Mouse (Mus musculus) embryonic facial prominence, embryonic 12.5 days (tissue): Measurements from ENCODE around the gene Aebp1. TPM values are rescaled to one million over a fixed set of nuclear protein-coding genes. Genes with fewer than 3 reads are reported as not detected.
A peak's percentile ranks its signal among the peaks of the same experiment; 100 is the strongest.

Source experiments
- ATAC-seq: fragments of 200-750 bp; cut with Nextera tagmentation; 2 replicates; pipeline ENCODE4 v1.8.0; 2017; ENCODE audit not compliant: insufficient number of reproducible peaks, insufficient read depth, low FRiP score, low TSS enrichment
- H3K27ac ChIP-seq: fragments of 300-500 bp; sonication (generic); 2 replicates; pipeline ENCODE4 v1.5.1; 2016; ENCODE audit warnings: mild to moderate bottlenecking
- H3K27me3 ChIP-seq: fragments of 300-500 bp; sonication (generic); 2 replicates; pipeline ENCODE4 v1.6.1; 2016; ENCODE audit warnings: mild to moderate bottlenecking, moderate library complexity
- H3K36me3 ChIP-seq: fragments of 300-500 bp; sonication (generic); 2 replicates; pipeline ENCODE4 v1.6.1; 2016; ENCODE audit warnings: mild to moderate bottlenecking
- H3K4me1 ChIP-seq: fragments of 300-500 bp; sonication (generic); 2 replicates; pipeline ENCODE4 v1.6.1; 2016
- H3K4me2 ChIP-seq: fragments of 300-500 bp; sonication (generic); replicated peaks from 2 replicates; pipeline ENCODE4 v1.6.1; 2016; ENCODE audit warnings: mild to moderate bottlenecking, moderate library complexity
- H3K4me3 ChIP-seq: fragments of 300-500 bp; sonication (generic); 2 replicates; pipeline ENCODE4 v1.5.1; 2016; ENCODE audit warnings: mild to moderate bottlenecking
- H3K9ac ChIP-seq: fragments of 300-500 bp; sonication (generic); 2 replicates; pipeline ENCODE4 v1.6.1; 2016; ENCODE audit warnings: mild to moderate bottlenecking, moderate library complexity
- H3K9me3 ChIP-seq: fragments of 300-500 bp; sonication (generic); 2 replicates; pipeline ENCODE4 v1.6.1; 2016; ENCODE audit warnings: mild to moderate bottlenecking, moderate library complexity
- WGBS: fragments of 180-500 bp; shearing (Covaris S2); methylation state at CpG from one replicate; pipeline ENCODE4 v1.1.7; 2016; 5-methylcytosine and 5-hydroxymethylcytosine counted together
- polyA plus RNA-seq: library from polyadenylated mRNA; unstranded; fragments of >200 nt; fragmentation: Nextera tagmentation; extraction: Ambion mirVana; gene quantifications from 2 replicates; pipeline ENCODE4 v1.2.1, GENCODE M21; 2016

Aebp1 gene
- polyA plus RNA-seq, 1 experiment from 2014 or later: 29.1 TPM

GRCm38 (mm10) chr11:5856479-5857130 is 5.1 kb upstream of the Aebp1 start:
- ATAC-seq: no peak
- Histone ChIP-seq H3K4me3 (no peak overlapping the region), H3K9ac (no peak overlapping the region), H3K27me3 (peaks cover 14% of the 10 kb centered on the region), H3K27ac (no peak overlapping the region; the same call in 1 of the 2 replicates), H3K4me2 (no peak overlapping the region), H3K36me3 (no peaks in the 10 kb centered on the region), H3K9me3 (no peaks in the 10 kb centered on the region), H3K4me1 (peaks cover 19% of the 10 kb centered on the region; the same call in 1 of the 2 replicates)
- WGBS: 81% methylated on average over 8 of the region's 8 CpGs

- Histone ChIP-seq H3K4me1 (peaks cover 30% of the 10 kb centered on the region), H3K36me3 (no peaks in the 10 kb centered on the region), H3K27me3 (peaks cover 22% of the 10 kb centered on the region), H3K4me2 (no peak overlapping the region), H3K9me3 (no peaks in the 10 kb centered on the region), H3K4me3 (no peak overlapping the region), H3K27ac (no peak overlapping the region), H3K9ac (no peak overlapping the region)
- WGBS: 88% methylated on average over 1 of the region's 1 CpGs
- ATAC-seq: no peak
These were observed 3.0 kb upstream of the Aebp1 start for GRCm38 (mm10) chr11:5858723-5859122.

DNA sequence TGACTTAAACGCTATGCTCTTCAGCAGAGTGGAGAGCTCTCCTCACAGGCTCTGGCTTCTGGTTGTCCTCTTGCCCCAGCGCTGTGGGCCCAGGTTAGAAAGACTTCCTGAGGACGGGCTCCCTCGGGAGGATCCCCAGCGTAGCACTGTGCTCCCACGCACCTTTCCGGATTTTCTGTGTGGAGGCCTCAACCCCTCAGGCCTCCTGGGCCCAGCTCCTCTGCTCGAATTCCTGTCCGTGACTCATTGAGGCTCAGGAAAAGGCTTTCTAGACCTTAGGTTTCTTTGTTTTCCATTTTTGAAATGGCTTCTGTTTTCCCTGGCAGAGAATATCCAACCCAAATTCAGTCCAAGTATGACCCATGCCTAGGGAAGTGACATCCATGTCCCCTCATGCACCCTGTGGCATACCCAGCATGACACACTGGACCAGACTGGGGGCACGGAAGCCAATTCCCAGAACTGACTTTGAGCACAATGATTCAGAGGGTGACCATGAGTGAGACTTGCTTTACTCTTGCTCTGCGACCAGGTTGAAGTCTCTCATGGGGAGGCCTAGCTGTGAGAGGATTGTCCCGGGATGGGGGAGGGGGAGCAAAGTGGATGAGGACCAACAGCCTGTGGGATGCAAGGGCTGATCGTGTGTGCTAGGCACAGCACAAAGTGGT is 1.7 kb upstream of the Aebp1 start:
- Histone ChIP-seq H3K9me3 (no peaks in the 10 kb centered on the region), H3K4me3 (no peak overlapping the region), H3K4me2 (no peak overlapping the region), H3K4me1 (peaks cover 30% of the 10 kb centered on the region), H3K27me3 (peaks cover 22% of the 10 kb centered on the region), H3K27ac (no peak overlapping the region), H3K9ac (no peak overlapping the region), H3K36me3 (no peaks in the 10 kb centered on the region)
- ATAC-seq: no peak
- WGBS: 81% methylated on average over 13 of the region's 13 CpGs

- no peak overlapping the region for H3K27ac ChIP-seq
- no peak overlapping the region for H3K4me2 ChIP-seq
- no peak overlapping the region for H3K4me3 ChIP-seq
- 62% methylated on average over 6 of the region's 6 CpGs for WGBS
- no peak for ATAC-seq
- peaks cover 22% of the 10 kb centered on the region for H3K27me3 ChIP-seq
- H3K4me1 ChIP-seq: peaks cover 27% of the 10 kb centered on the region
- no peak overlapping the region for H3K9ac ChIP-seq
- H3K9me3 ChIP-seq: no peaks in the 10 kb centered on the region
- H3K36me3 ChIP-seq: 0 out of 2 replicates have a peak, but pooled peaks cover 6% of the 10 kb centered on the region
These were observed 1.1 kb upstream of the Aebp1 start for GRCm38 (mm10) chr11:5860639-5861038.

DNA sequence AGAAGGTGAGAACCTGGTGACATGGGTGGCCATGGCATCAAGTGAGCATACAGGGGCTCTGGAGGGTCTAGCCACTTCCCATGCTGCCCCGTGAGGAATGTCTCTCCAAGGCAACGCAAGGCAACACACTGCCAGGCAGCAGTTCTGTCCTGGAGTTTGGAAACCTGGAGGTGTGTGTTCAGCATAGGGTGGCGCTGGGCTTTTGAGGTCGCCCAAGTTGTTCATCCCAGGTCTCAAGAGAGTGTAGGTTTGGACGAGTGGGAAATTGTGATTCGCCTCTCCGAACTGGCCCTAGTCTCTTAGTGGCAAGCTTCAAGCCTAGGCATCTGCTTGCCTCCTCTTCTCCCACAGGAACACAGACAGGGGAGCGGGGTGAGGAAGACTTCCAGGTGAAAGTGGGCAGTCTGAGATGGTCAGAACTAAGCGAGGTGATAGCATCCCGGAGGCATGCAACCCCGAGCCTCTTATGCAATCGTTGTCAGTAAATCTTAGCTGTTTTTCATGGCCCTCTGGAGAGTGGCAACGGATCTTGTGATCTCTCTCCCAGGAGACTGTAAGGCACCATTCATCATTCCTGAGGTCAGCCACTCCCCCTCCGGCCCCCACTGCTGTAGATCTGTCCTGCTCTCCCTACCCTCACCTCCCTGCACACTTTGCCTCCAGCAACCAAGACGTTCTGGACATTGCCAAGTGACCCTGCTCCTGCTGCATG is 803 bp downstream of the Aebp1 start:
- H3K27ac ChIP-seq: no peak overlapping the region
- H3K36me3 ChIP-seq: 0 out of 2 replicates have a peak, but pooled peaks cover 6% of the 10 kb centered on the region
- H3K9me3 ChIP-seq: no peaks in the 10 kb centered on the region
- peak overlapping the region; percentile 46 for H3K4me3 ChIP-seq
- ATAC-seq: no peak
- peaks cover 22% of the 10 kb centered on the region for H3K27me3 ChIP-seq
- H3K9ac ChIP-seq: peak overlapping the region; percentile 58; the same call in 1 of the 2 replicates
- H3K4me2 ChIP-seq: peak overlapping the region; percentile 76
- H3K4me1 ChIP-seq: peaks cover 21% of the 10 kb centered on the region
- 21% methylated on average over 15 of the region's 15 CpGs for WGBS

DNA sequence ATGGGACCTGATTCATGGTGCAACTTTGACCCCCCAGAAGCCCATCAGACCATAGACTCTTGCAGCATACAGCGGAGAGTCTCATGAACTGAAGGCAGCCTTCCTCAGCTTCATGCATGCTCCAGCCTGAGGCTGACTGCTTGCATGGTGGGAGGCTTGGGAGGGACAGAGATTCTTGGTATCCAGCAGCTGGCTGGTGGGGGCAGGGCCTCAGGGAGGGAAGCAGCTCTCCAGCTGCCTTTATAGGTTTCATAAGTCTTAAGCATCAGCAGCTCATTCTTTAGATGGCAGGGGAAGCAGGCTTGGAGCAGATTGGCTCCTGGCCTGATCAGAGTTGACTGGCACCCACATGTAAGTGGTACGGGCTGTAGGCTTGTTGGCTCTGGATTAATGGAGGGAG is 5.4 kb downstream of the Aebp1 start:
- peaks cover 1% of the 10 kb centered on the region for H3K27me3 ChIP-seq
- H3K4me1 ChIP-seq: peaks cover 10% of the 10 kb centered on the region
- no peak overlapping the region for H3K4me2 ChIP-seq
- H3K27ac ChIP-seq: no peak overlapping the region
- H3K9me3 ChIP-seq: no peaks in the 10 kb centered on the region
- no peak for ATAC-seq
- no peak overlapping the region for H3K4me3 ChIP-seq
- no peak overlapping the region for H3K9ac ChIP-seq
- WGBS: 89% methylated on average over 2 of the region's 2 CpGs
- H3K36me3 ChIP-seq: peaks cover 37% of the 10 kb centered on the region

- Histone ChIP-seq H3K27ac (no peak overlapping the region), H3K4me1 (0 out of 2 replicates have a peak, but pooled peaks cover 1% of the 10 kb centered on the region), H3K4me3 (no peak overlapping the region), H3K36me3 (peaks cover 48% of the 10 kb centered on the region), H3K9ac (no peak overlapping the region), H3K9me3 (no peaks in the 10 kb centered on the region), H3K4me2 (no peak overlapping the region), H3K27me3 (no peaks in the 10 kb centered on the region)
- 93% methylated on average over 12 of the region's 12 CpGs for WGBS
- no peak for ATAC-seq
These were observed 6.6 kb downstream of the Aebp1 start for GRCm38 (mm10) chr11:5868324-5868723.

DNA sequence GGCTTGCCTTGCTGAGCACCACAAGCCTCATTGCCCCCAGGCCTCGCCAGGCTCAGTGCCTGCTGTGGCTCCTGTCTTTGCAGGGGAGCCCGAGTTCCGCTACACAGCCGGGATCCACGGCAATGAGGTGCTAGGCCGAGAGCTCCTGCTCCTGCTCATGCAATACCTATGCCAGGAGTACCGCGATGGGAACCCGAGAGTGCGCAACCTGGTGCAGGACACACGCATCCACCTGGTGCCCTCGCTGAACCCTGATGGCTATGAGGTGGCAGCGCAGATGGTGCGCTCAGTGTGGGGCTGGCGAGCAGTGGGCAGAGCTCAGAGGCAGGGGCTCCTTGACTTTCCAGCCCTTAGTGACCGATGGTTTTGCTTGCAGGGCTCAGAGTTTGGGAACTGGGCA is 7.6 kb downstream of the Aebp1 start:
- Histone ChIP-seq H3K9ac (no peak overlapping the region), H3K4me1 (no peaks in the 10 kb centered on the region), H3K4me3 (no peak overlapping the region), H3K27ac (no peak overlapping the region), H3K27me3 (no peaks in the 10 kb centered on the region), H3K36me3 (peaks cover 59% of the 10 kb centered on the region), H3K9me3 (no peaks in the 10 kb centered on the region), H3K4me2 (no peak overlapping the region)
- no peak for ATAC-seq
- WGBS: 93% methylated on average over 16 of the region's 16 CpGs

- Histone ChIP-seq H3K4me1 (no peaks in the 10 kb centered on the region), H3K27me3 (no peaks in the 10 kb centered on the region), H3K4me2 (no peak overlapping the region), H3K9ac (no peak overlapping the region), H3K36me3 (peaks cover 66% of the 10 kb centered on the region), H3K27ac (no peak overlapping the region), H3K9me3 (no peaks in the 10 kb centered on the region), H3K4me3 (no peak overlapping the region)
- WGBS: 93% methylated on average over 16 of the region's 16 CpGs
- no peak for ATAC-seq
These were observed 8.3 kb downstream of the Aebp1 start for GRCm38 (mm10) chr11:5870069-5870468.

DNA sequence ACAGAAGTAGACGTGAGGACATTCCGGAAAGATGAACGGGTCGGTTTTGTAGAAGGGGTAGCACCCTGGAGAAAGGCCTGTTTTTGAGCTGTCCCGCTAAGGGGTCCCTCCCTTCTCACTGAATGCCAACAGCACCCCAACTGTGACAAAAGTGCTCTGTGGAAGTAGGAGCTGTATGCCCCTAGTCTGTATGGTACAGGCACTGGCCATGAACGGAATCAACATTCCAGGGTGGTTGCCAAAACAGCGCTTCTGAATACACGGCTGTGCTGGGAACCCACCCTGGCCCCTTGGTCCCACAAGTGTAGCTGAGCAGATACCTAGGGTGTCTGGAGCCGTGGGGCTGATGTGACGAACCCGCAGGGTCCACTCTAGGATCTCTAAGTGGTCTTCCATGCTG is 11.0 kb downstream of the Aebp1 start:
- Histone ChIP-seq H3K4me1 (peaks cover 18% of the 10 kb centered on the region), H3K4me2 (no peak overlapping the region), H3K36me3 (peaks cover 76% of the 10 kb centered on the region), H3K9ac (no peak overlapping the region), H3K4me3 (no peak overlapping the region), H3K27me3 (no peaks in the 10 kb centered on the region), H3K9me3 (no peaks in the 10 kb centered on the region), H3K27ac (no peak overlapping the region)
- ATAC-seq: no peak
- WGBS: 96% methylated on average over 11 of the region's 11 CpGs

GRCm38 (mm10) chr11:5873192-5873591 is 11.4 kb downstream of the Aebp1 start:
- WGBS: 94% methylated on average over 9 of the region's 9 CpGs

GRCm38 (mm10) chr11:5877421-5877820 is 15.7 kb downstream of the Aebp1 start:
- WGBS: 5% methylated on average over 5 of the region's 5 CpGs
- no peaks in the 10 kb centered on the region for H3K9me3 ChIP-seq
- H3K36me3 ChIP-seq: peaks cover 43% of the 10 kb centered on the region
- peak overlapping the region; percentile 60 for H3K4me2 ChIP-seq
- no peak for ATAC-seq
- H3K4me3 ChIP-seq: peak overlapping the region; percentile 61
- H3K9ac ChIP-seq: peak overlapping the region; percentile 71
- peaks cover 18% of the 10 kb centered on the region for H3K4me1 ChIP-seq
- H3K27ac ChIP-seq: no peak overlapping the region
- no peaks in the 10 kb centered on the region for H3K27me3 ChIP-seq

More at GRCm38 (mm10) chr11:5873192-5873591, 11.4 kb downstream of the Aebp1 start:
- no peak overlapping the region for H3K9ac ChIP-seq
- H3K27me3 ChIP-seq: no peaks in the 10 kb centered on the region
- H3K27ac ChIP-seq: no peak overlapping the region
- H3K4me2 ChIP-seq: no peak overlapping the region
- no peaks in the 10 kb centered on the region for H3K9me3 ChIP-seq
- H3K4me1 ChIP-seq: peaks cover 18% of the 10 kb centered on the region
- ATAC-seq: no peak
- no peak overlapping the region for H3K4me3 ChIP-seq
- H3K36me3 ChIP-seq: peaks cover 76% of the 10 kb centered on the region
